Mouse (Mus musculus): ENCODE measurements around the gene Hint3. TPM values are rescaled to one million over a fixed set of nuclear protein-coding genes. Genes with fewer than 3 reads are reported as not detected.

Hint3 gene
- polyA plus RNA-seq, 1 experiment from 2014 or later: 34.6 TPM

GRCm38 (mm10) chr10:30609614-30610013 lies 19.8 kb downstream of the Hint3 start:
- no peaks in the 10 kb centered on the region for H3K9me3 ChIP-seq (replicated peaks; ENCODE audit: control insufficient read depth, low read length)
- H3K4me1 ChIP-seq (ENCODE audit: control insufficient read depth, insufficient read depth, low read length): no peaks in the 10 kb centered on the region
- no peak overlapping the region for H3K4me3 ChIP-seq (ENCODE audit: low read length)
- H3K9ac ChIP-seq (ENCODE audit: low read length): no peak overlapping the region
- no peak overlapping the region for H3K4me2 ChIP-seq (ENCODE audit: low read depth, low read length)
- H3K36me3 ChIP-seq (ENCODE audit: control insufficient read depth, insufficient read depth): peaks cover 10% of the 10 kb centered on the region
- ATAC-seq (replicated peaks; ENCODE audit: extremely low read depth, insufficient read depth, low FRiP score): no peak
- H3K27me3 ChIP-seq (ENCODE audit: control insufficient read depth, insufficient read depth, low read length): no peaks in the 10 kb centered on the region
- H3K27ac ChIP-seq (ENCODE audit: low read length): no peak overlapping the region

DNA sequence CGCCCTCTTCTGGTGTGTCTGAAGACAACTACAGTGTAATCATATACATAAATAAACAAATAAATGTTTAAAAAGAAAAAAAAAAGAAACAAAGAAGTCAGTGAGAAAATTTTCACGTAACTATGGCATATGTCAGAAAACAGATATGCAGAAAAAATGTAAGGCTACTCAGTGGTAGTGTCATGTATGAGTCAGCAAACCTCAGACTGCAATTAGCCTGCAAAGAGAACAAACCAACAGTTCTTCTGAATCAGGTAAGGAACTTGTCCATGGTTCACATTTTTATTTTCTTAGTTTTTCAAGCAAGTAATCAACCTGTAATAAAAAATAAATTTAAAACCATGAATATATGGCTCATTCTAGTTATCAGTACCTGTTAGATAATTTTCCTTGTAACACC lies 21.3 kb downstream of the Hint3 start:
- no peak overlapping the region for H3K4me2 ChIP-seq (ENCODE audit: low read depth, low read length)
- H3K4me3 ChIP-seq (ENCODE audit: low read length): no peak overlapping the region
- no peaks in the 10 kb centered on the region for H3K4me1 ChIP-seq (ENCODE audit: control insufficient read depth, insufficient read depth, low read length)
- no peaks in the 10 kb centered on the region for H3K9me3 ChIP-seq (replicated peaks; ENCODE audit: control insufficient read depth, low read length)
- H3K27ac ChIP-seq (ENCODE audit: low read length): no peak overlapping the region
- no peak for ATAC-seq (replicated peaks; ENCODE audit: extremely low read depth, insufficient read depth, low FRiP score)
- no peaks in the 10 kb centered on the region for H3K27me3 ChIP-seq (ENCODE audit: control insufficient read depth, insufficient read depth, low read length)
- 70% methylated on average over 2 of the region's 2 CpGs for WGBS
- peaks cover 10% of the 10 kb centered on the region for H3K36me3 ChIP-seq (ENCODE audit: control insufficient read depth, insufficient read depth)
- H3K9ac ChIP-seq (ENCODE audit: low read length): no peak overlapping the region

GRCm38 (mm10) chr10:30600542-30600966 lies 28.9 kb downstream of the Hint3 start, which contains the start of gene Trmt11:
Gene Trmt11, minus strand, starts transcription at chr10:30600749.
- Histone ChIP-seq H3K9ac (ENCODE audit: low read length) (peak within 1 kb of the TSS; percentile 85), H3K27ac (ENCODE audit: low read length) (peak within 1 kb of the TSS; percentile 72), H3K4me3 (ENCODE audit: low read length) (peak within 1 kb of the TSS; percentile 80), H3K9me3 (replicated peaks; ENCODE audit: control insufficient read depth, low read length) (no peaks in the 10 kb centered on the region), H3K27me3 (ENCODE audit: control insufficient read depth, insufficient read depth, low read length) (no peaks in the 10 kb centered on the region), H3K4me1 (ENCODE audit: control insufficient read depth, insufficient read depth, low read length) (peaks cover 13% of the 10 kb centered on the region), H3K4me2 (ENCODE audit: low read depth, low read length) (peak within 1 kb of the TSS; percentile 68), H3K36me3 (ENCODE audit: control insufficient read depth, insufficient read depth) (peaks cover 11% of the 10 kb centered on the region; the same call in 1 of the 2 replicates)
- peak; percentile 94 for ATAC-seq (replicated peaks; ENCODE audit: extremely low read depth, insufficient read depth, low FRiP score)
- WGBS: 0% methylated on average over 24 of the region's 28 CpGs

- WGBS: 0% methylated on average over 27 of the region's 27 CpGs
- H3K27ac ChIP-seq (ENCODE audit: low read length): peak overlapping the region; percentile 72
- no peaks in the 10 kb centered on the region for H3K27me3 ChIP-seq (ENCODE audit: control insufficient read depth, insufficient read depth, low read length)
- H3K9ac ChIP-seq (ENCODE audit: low read length): peak overlapping the region; percentile 85
- H3K4me3 ChIP-seq (ENCODE audit: low read length): peak overlapping the region; percentile 80
- H3K36me3 ChIP-seq (ENCODE audit: control insufficient read depth, insufficient read depth): peaks cover 14% of the 10 kb centered on the region
- peak overlapping the region; percentile 68 for H3K4me2 ChIP-seq (ENCODE audit: low read depth, low read length)
- H3K4me1 ChIP-seq (ENCODE audit: control insufficient read depth, insufficient read depth, low read length): peaks cover 13% of the 10 kb centered on the region
- no peaks in the 10 kb centered on the region for H3K9me3 ChIP-seq (replicated peaks; ENCODE audit: control insufficient read depth, low read length)
- ATAC-seq (replicated peaks; ENCODE audit: extremely low read depth, insufficient read depth, low FRiP score): peak; percentile 75
Measured at GRCm38 (mm10) chr10:30600094-30600534, 29.3 kb downstream of the Hint3 start.

GRCm38 (mm10) chr10:30587037-30587436 lies 42.4 kb downstream of the Hint3 start:
- no peaks in the 10 kb centered on the region for H3K4me1 ChIP-seq (ENCODE audit: control insufficient read depth, insufficient read depth, low read length)

GRCm38 (mm10) chr10:30585691-30586090 lies 43.7 kb downstream of the Hint3 start:
- WGBS: 89% methylated on average over 1 of the region's 1 CpGs
- no peak for ATAC-seq (replicated peaks; ENCODE audit: extremely low read depth, insufficient read depth, low FRiP score)

More at GRCm38 (mm10) chr10:30587037-30587436, 42.4 kb downstream of the Hint3 start:
- no peaks in the 10 kb centered on the region for H3K9me3 ChIP-seq (replicated peaks; ENCODE audit: control insufficient read depth, low read length)
- ATAC-seq (replicated peaks; ENCODE audit: extremely low read depth, insufficient read depth, low FRiP score): no peak
- no peak overlapping the region for H3K9ac ChIP-seq (ENCODE audit: low read length)
- H3K4me3 ChIP-seq (ENCODE audit: low read length): no peak overlapping the region
- 60% methylated on average over 5 of the region's 5 CpGs for WGBS
- no peaks in the 10 kb centered on the region for H3K27me3 ChIP-seq (ENCODE audit: control insufficient read depth, insufficient read depth, low read length)
- no peak overlapping the region for H3K27ac ChIP-seq (ENCODE audit: low read length)
- H3K36me3 ChIP-seq (ENCODE audit: control insufficient read depth, insufficient read depth): peaks cover 5% of the 10 kb centered on the region
- no peak overlapping the region for H3K4me2 ChIP-seq (ENCODE audit: low read depth, low read length)

DNA sequence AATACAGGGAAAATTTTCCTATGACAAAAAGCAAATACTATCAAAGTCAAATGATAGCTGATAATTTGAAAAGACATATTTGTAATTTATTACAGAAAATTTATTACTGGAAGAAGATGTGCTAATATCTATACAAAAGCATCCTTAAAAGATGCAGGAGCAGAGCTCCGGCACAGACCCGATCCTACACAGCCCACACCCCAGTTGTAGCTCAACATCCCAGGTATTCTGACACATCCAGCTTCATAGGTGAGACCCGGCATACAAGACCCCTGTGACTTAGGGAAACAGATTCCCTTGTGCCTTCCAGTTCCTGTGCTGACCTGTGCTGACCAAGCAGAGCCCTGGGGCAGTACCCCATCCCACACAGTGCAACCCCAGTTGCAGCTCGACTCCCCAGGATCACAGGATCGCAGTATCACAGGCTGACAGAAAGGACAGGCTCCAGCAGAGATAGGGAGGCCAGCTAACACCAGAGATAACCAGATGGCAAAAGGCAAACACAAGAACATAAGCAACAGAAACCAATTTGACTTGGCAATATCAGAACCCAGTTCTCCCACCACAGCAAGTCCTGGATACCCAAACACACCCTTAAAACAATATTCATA lies 51.7 kb downstream of the Hint3 start:
- 86% methylated on average over 5 of the region's 5 CpGs for WGBS
- no peak overlapping the region for H3K9ac ChIP-seq (ENCODE audit: low read length)
- no peaks in the 10 kb centered on the region for H3K4me1 ChIP-seq (ENCODE audit: control insufficient read depth, insufficient read depth, low read length)
- no peaks in the 10 kb centered on the region for H3K36me3 ChIP-seq (ENCODE audit: control insufficient read depth, insufficient read depth)
- no peaks in the 10 kb centered on the region for H3K27me3 ChIP-seq (ENCODE audit: control insufficient read depth, insufficient read depth, low read length)
- no peak for ATAC-seq (replicated peaks; ENCODE audit: extremely low read depth, insufficient read depth, low FRiP score)
- H3K9me3 ChIP-seq (replicated peaks; ENCODE audit: control insufficient read depth, low read length): no peaks in the 10 kb centered on the region
- no peak overlapping the region for H3K27ac ChIP-seq (ENCODE audit: low read length)
- no peak overlapping the region for H3K4me2 ChIP-seq (ENCODE audit: low read depth, low read length)
- H3K4me3 ChIP-seq (ENCODE audit: low read length): no peak overlapping the region

More at GRCm38 (mm10) chr10:30585691-30586090, 43.7 kb downstream of the Hint3 start:
- peaks cover 5% of the 10 kb centered on the region for H3K36me3 ChIP-seq (ENCODE audit: control insufficient read depth, insufficient read depth)
- H3K9me3 ChIP-seq (replicated peaks; ENCODE audit: control insufficient read depth, low read length): no peaks in the 10 kb centered on the region
- H3K4me3 ChIP-seq (ENCODE audit: low read length): no peak overlapping the region
- no peaks in the 10 kb centered on the region for H3K4me1 ChIP-seq (ENCODE audit: control insufficient read depth, insufficient read depth, low read length)
- H3K27ac ChIP-seq (ENCODE audit: low read length): no peak overlapping the region
- H3K9ac ChIP-seq (ENCODE audit: low read length): no peak overlapping the region
- H3K4me2 ChIP-seq (ENCODE audit: low read depth, low read length): no peak overlapping the region
- no peaks in the 10 kb centered on the region for H3K27me3 ChIP-seq (ENCODE audit: control insufficient read depth, insufficient read depth, low read length)

GRCm38 (mm10) chr10:30566364-30566763 lies 63.1 kb downstream of the Hint3 start:
- no peaks in the 10 kb centered on the region for H3K27me3 ChIP-seq (ENCODE audit: control insufficient read depth, insufficient read depth, low read length)
- H3K27ac ChIP-seq (ENCODE audit: low read length): no peak overlapping the region

DNA sequence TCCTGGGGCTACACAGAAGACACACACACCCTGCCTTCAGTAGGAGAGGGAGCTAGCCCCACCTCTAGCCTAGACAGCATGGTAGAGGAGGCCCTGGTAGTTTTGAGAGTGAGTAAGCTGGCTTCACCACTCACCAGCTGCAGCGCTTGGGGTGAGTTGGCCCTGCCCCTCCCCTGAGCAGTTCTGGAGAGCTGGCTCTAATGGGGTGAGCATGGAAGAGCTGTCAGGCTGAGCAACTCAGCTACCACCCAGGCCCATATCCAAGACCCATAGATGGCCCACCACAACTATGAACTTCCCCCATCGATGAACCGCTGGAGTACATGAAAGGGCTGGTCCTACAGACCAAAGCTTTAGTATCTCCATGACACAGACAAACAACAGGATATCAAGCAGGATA lies 64.8 kb downstream of the Hint3 start:
- Histone ChIP-seq H3K4me3 (ENCODE audit: low read length) (no peak overlapping the region), H3K9ac (ENCODE audit: low read length) (no peak overlapping the region), H3K4me2 (ENCODE audit: low read depth, low read length) (no peak overlapping the region), H3K36me3 (ENCODE audit: control insufficient read depth, insufficient read depth) (peaks cover 17% of the 10 kb centered on the region), H3K27me3 (ENCODE audit: control insufficient read depth, insufficient read depth, low read length) (no peaks in the 10 kb centered on the region), H3K27ac (ENCODE audit: low read length) (no peak overlapping the region), H3K4me1 (ENCODE audit: control insufficient read depth, insufficient read depth, low read length) (no peaks in the 10 kb centered on the region), H3K9me3 (replicated peaks; ENCODE audit: control insufficient read depth, low read length) (no peaks in the 10 kb centered on the region)
- WGBS: 80% methylated on average over 3 of the region's 3 CpGs
- ATAC-seq (replicated peaks; ENCODE audit: extremely low read depth, insufficient read depth, low FRiP score): no peak; the same call in 1 of the 2 replicates

More at GRCm38 (mm10) chr10:30566364-30566763, 63.1 kb downstream of the Hint3 start:
- H3K4me1 ChIP-seq (ENCODE audit: control insufficient read depth, insufficient read depth, low read length): no peaks in the 10 kb centered on the region
- H3K4me3 ChIP-seq (ENCODE audit: low read length): no peak overlapping the region
- H3K36me3 ChIP-seq (ENCODE audit: control insufficient read depth, insufficient read depth): peaks cover 13% of the 10 kb centered on the region
- no peaks in the 10 kb centered on the region for H3K9me3 ChIP-seq (replicated peaks; ENCODE audit: control insufficient read depth, low read length)
- H3K4me2 ChIP-seq (ENCODE audit: low read depth, low read length): no peak overlapping the region
- no peak overlapping the region for H3K9ac ChIP-seq (ENCODE audit: low read length)
- ATAC-seq (replicated peaks; ENCODE audit: extremely low read depth, insufficient read depth, low FRiP score): no peak
